Mouse (Mus musculus) embryonic facial prominence, embryonic 10.5 days (tissue): Measurements from ENCODE around the gene Tsc2. TPM values are rescaled to one million over a fixed set of nuclear protein-coding genes. Genes with fewer than 3 reads are reported as not detected.

Source experiments
- DNase-seq: peaks from one replicate; pipeline ENCODE4 v3.0.0-alpha.2; 2017; ENCODE audit warnings: low spot score
- H3K27ac ChIP-seq: fragments of 300-500 bp; sonication (generic); replicated peaks from 2 replicates; pipeline ENCODE4 v1.5.1; 2016; ENCODE audit warnings: mild to moderate bottlenecking
- H3K27me3 ChIP-seq: fragments of 300-500 bp; sonication (generic); replicated peaks from 2 replicates; pipeline ENCODE4 v1.6.1; 2016; ENCODE audit warnings: low read depth, mild to moderate bottlenecking; ENCODE audit not compliant: poor library complexity, severe bottlenecking
- H3K36me3 ChIP-seq: fragments of 300-500 bp; sonication (generic); replicated peaks from 2 replicates; pipeline ENCODE4 v1.6.1; 2016; ENCODE audit warnings: mild to moderate bottlenecking, moderate library complexity
- H3K4me1 ChIP-seq: fragments of 300-500 bp; sonication (generic); 2 replicates; pipeline ENCODE4 v1.6.1; 2016
- H3K4me3 ChIP-seq: fragments of 300-500 bp; sonication (generic); 2 replicates; pipeline ENCODE4 v1.5.1; 2016; ENCODE audit warnings: mild to moderate bottlenecking, moderate library complexity
- H3K9me3 ChIP-seq: fragments of 300-500 bp; sonication (generic); 2 replicates; pipeline ENCODE4 v1.6.1; 2016; ENCODE audit warnings: mild to moderate bottlenecking
- WGBS: fragments of 180-500 bp; shearing (Covaris S2); methylation state at CpG from one replicate; pipeline ENCODE4 v1.1.7; 2016; 5-methylcytosine and 5-hydroxymethylcytosine counted together
- polyA plus RNA-seq: library from polyadenylated mRNA; unstranded; fragments of >200 nt; fragmentation: Nextera tagmentation; extraction: Ambion mirVana; gene quantifications from 2 replicates; pipeline ENCODE4 v1.2.1, GENCODE M21; 2016

Gene Tsc2
- polyA plus RNA-seq, 1 experiment from 2014 or later: 70.4 TPM

- Histone ChIP-seq H3K27ac (no peak overlapping the region), H3K4me3 (no peak overlapping the region), H3K27me3 (no peaks in the 10 kb centered on the region), H3K36me3 (peaks cover 97% of the 10 kb centered on the region), H3K9me3 (no peaks in the 10 kb centered on the region), H3K4me1 (no peaks in the 10 kb centered on the region)
- no peak for DNase-seq
- 93% methylated on average over 3 of the region's 3 CpGs for WGBS
Measured at GRCm38 (mm10) chr17:24579532-24579931, 52.9 kb downstream of the Tsc2 start.

GRCm38 (mm10) chr17:24573811-24574210, 58.6 kb downstream of the Tsc2 start:
- no peak overlapping the region for H3K4me3 ChIP-seq
- no peaks in the 10 kb centered on the region for H3K9me3 ChIP-seq
- no peaks in the 10 kb centered on the region for H3K4me1 ChIP-seq
- H3K27ac ChIP-seq: no peak overlapping the region
- WGBS: 96% methylated on average over 9 of the region's 9 CpGs
- H3K27me3 ChIP-seq: no peaks in the 10 kb centered on the region
- peaks cover 100% of the 10 kb centered on the region for H3K36me3 ChIP-seq
- no peak for DNase-seq

DNA sequence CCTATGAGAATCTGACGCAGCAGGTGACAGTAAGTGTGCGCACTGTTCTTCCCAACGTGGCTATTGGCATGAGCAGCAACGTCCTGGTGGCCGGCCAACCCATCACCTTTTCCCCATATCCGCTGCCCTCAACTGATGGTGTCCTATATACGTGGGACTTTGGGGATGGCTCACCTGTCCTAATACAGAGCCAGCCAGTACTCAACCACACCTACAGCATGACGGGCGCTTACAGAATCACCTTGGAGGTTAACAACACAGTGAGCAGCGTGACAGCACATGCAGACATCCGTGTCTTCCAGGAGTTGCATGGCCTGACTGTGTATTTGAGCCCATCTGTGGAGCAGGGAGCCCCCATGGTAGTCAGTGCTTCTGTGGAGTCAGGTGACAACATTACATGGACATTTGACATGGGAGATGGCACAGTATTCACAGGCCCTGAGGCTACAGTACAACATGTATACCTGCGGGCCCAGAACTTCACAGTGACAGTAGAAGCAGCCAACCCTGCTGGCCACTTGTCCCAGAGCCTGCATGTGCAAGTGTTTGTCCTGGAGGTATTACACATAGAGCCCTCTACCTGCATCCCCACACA, 59.7 kb downstream of the Tsc2 start:
- no peaks in the 10 kb centered on the region for H3K4me1 ChIP-seq
- H3K27ac ChIP-seq: no peak overlapping the region
- H3K36me3 ChIP-seq: peaks cover 99% of the 10 kb centered on the region
- no peaks in the 10 kb centered on the region for H3K9me3 ChIP-seq
- no peaks in the 10 kb centered on the region for H3K27me3 ChIP-seq
- 93% methylated on average over 12 of the region's 12 CpGs for WGBS
- H3K4me3 ChIP-seq: no peak overlapping the region
- DNase-seq: no peak

GRCm38 (mm10) chr17:24569837-24570236, 62.6 kb downstream of the Tsc2 start:
- Histone ChIP-seq H3K36me3 (peaks cover 97% of the 10 kb centered on the region), H3K27ac (no peak overlapping the region), H3K9me3 (no peaks in the 10 kb centered on the region), H3K4me3 (no peak overlapping the region), H3K4me1 (no peaks in the 10 kb centered on the region), H3K27me3 (no peaks in the 10 kb centered on the region)
- DNase-seq: no peak
- 88% methylated on average over 4 of the region's 4 CpGs for WGBS

DNA sequence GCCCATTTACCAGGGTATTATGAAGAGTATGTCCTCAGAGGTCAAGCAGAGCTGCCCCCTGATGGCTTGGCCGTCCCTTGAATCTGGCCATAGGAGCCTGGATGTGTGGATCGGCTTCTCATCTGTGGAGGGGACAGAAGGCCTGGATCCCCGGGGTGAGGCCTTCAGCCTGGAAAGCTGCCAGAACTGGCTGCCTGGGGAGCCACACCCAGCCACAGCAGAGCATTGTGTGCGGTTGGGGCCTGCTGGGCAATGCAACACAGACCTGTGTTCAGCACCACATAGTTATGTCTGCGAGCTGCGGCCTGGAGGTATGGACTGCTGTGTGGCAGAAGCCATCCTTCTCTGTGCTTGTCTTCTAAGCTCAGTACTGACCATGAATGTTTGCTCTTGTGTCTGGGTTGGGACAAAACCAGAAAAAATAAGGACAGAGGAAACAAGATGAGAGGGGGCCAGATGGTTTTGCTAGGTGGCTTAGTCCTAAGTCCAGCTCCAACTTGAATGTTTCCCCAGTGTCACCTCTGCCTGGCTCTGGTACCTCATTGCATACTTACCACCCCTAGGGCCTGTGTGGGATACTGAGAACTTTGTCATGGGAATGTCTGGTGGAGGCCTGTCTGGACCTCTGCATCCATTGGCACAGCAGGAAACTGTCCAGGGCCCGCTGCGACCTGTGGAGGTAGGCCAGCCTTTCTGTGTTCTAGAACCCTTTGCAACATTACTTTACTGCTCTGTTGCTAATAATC, 65.2 kb downstream of the Tsc2 start:
- H3K4me1 ChIP-seq: no peaks in the 10 kb centered on the region
- peaks cover 81% of the 10 kb centered on the region for H3K36me3 ChIP-seq
- H3K27ac ChIP-seq: no peak overlapping the region
- WGBS: 85% methylated on average over 8 of the region's 8 CpGs
- H3K27me3 ChIP-seq: no peaks in the 10 kb centered on the region
- H3K9me3 ChIP-seq: no peaks in the 10 kb centered on the region
- no peak for DNase-seq
- H3K4me3 ChIP-seq: no peak overlapping the region

DNA sequence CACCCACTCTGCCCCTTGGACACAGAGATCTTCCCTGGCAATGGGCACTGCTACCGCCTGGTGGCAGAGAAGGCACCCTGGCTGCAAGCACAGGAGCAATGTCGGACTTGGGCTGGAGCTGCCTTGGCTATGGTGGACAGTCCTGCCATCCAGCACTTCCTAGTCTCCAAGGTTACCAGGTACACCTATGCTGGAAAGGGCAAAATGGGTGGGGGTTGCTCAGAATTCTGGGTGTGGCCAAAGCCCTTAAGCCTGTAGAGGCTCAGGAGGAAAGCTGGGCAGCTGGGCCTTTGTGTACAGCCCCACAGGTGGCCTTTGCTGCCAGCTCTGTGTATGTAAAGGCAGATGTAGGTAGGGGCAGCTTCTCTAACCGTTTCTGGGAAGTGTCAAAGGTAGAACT, 66.6 kb downstream of the Tsc2 start:
- no peak overlapping the region for H3K27ac ChIP-seq
- no peaks in the 10 kb centered on the region for H3K27me3 ChIP-seq
- no peak overlapping the region for H3K4me3 ChIP-seq
- H3K36me3 ChIP-seq: peaks cover 67% of the 10 kb centered on the region
- no peaks in the 10 kb centered on the region for H3K4me1 ChIP-seq
- 71% methylated on average over 3 of the region's 3 CpGs for WGBS
- DNase-seq: no peak
- H3K9me3 ChIP-seq: no peaks in the 10 kb centered on the region

DNA sequence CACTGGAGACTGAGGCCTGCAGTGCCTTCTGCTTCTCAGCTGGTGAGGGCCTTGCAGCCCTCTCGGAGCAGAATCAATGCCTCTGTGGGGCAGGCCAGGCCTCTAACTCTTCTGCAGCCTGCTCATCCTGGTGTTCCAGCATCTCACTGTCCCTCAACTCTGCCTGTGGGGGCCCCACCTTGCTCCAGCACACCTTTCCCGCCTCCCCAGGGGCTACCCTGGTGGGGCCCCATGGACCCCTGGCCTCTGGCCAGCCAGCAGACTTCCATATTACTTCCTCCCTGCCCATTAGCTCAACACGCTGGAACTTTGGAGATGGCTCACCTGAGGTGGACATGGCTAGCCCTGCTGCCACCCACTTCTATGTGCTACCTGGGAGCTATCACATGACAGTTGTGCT, 67.3 kb downstream of the Tsc2 start:
- 94% methylated on average over 3 of the region's 3 CpGs for WGBS
- peaks cover 60% of the 10 kb centered on the region for H3K36me3 ChIP-seq
- H3K27me3 ChIP-seq: no peaks in the 10 kb centered on the region
- no peak overlapping the region for H3K4me3 ChIP-seq
- no peak for DNase-seq
- H3K9me3 ChIP-seq: no peaks in the 10 kb centered on the region
- no peak overlapping the region for H3K27ac ChIP-seq
- H3K4me1 ChIP-seq: no peaks in the 10 kb centered on the region

- Histone ChIP-seq H3K9me3 (no peaks in the 10 kb centered on the region), H3K4me1 (peaks cover under 1% of the 10 kb centered on the region), H3K27ac (no peak overlapping the region), H3K4me3 (no peak overlapping the region), H3K36me3 (peaks cover 53% of the 10 kb centered on the region), H3K27me3 (no peaks in the 10 kb centered on the region)
- no peak for DNase-seq
- WGBS: 90% methylated on average over 4 of the region's 4 CpGs
Measured at GRCm38 (mm10) chr17:24564422-24564821, 68.0 kb downstream of the Tsc2 start.

DNA sequence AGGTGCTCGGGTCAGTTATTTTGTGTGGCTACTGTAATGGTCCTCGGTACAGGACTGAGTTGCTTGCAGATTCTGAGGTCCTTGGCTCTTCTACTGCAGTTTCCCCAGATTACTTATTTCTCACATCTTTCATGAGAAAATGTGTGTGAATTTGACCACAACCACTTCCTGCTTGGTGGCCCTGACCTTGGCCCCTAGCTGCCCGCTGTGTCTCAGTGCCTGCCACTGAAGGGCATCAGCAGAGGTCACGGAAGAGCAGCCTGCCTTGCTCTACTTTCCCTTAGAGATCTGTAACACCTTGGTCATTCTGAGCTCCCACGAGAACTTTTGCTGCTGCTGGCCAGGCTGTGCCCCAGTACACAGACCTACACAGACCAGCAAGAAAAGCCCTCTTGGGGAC, 68.8 kb downstream of the Tsc2 start:
- DNase-seq: no peak
- Histone ChIP-seq H3K36me3 (peaks cover 45% of the 10 kb centered on the region), H3K27ac (no peak overlapping the region), H3K27me3 (no peaks in the 10 kb centered on the region), H3K9me3 (no peaks in the 10 kb centered on the region), H3K4me1 (peaks cover 9% of the 10 kb centered on the region), H3K4me3 (no peak overlapping the region)
- WGBS: 85% methylated on average over 5 of the region's 5 CpGs

GRCm38 (mm10) chr17:24561592-24561991, 70.8 kb downstream of the Tsc2 start:
- H3K9me3 ChIP-seq: no peaks in the 10 kb centered on the region
- H3K27me3 ChIP-seq: no peaks in the 10 kb centered on the region
- no peak overlapping the region for H3K4me3 ChIP-seq
- peaks cover 20% of the 10 kb centered on the region for H3K4me1 ChIP-seq
- 89% methylated on average over 2 of the region's 2 CpGs for WGBS
- no peak for DNase-seq
- no peak overlapping the region for H3K27ac ChIP-seq
- peaks cover 27% of the 10 kb centered on the region for H3K36me3 ChIP-seq

- no peak overlapping the region for H3K27ac ChIP-seq
- DNase-seq: no peak
- H3K4me3 ChIP-seq: no peak overlapping the region
- no peaks in the 10 kb centered on the region for H3K9me3 ChIP-seq
- H3K36me3 ChIP-seq: peaks cover 16% of the 10 kb centered on the region
- H3K27me3 ChIP-seq: no peaks in the 10 kb centered on the region
- WGBS: 94% methylated on average over 5 of the region's 5 CpGs
- peaks cover 20% of the 10 kb centered on the region for H3K4me1 ChIP-seq
Measured at GRCm38 (mm10) chr17:24560301-24561028, 72.0 kb downstream of the Tsc2 start.

DNA sequence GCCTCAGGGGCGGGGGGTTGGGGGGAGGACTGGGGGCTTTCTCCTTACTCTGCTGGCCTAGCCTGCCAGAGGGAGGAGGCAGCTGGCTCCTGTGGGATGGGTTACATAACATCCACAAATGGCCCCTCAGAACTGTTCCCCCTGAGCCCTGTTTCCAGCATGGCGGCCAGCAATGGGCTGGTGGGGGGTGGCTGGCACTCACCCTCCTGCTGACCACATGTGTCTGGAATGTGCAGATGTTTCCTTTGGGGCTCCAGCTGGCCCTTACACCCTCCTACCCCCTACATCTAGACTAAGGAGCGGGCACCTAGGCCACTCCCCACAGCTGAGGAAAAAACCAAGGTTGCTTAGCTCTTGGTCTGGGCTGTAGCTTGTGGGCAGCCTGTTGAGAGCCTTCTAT, 73.3 kb downstream of the Tsc2 start:
- Histone ChIP-seq H3K9me3 (no peaks in the 10 kb centered on the region), H3K36me3 (peaks cover 3% of the 10 kb centered on the region; the same call in 1 of the 2 replicates), H3K27ac (peak overlapping the region; percentile 73), H3K27me3 (no peaks in the 10 kb centered on the region), H3K4me3 (0 out of 2 replicates have a peak overlapping the region, but pooled peaks have one; percentile 5), H3K4me1 (peaks cover 20% of the 10 kb centered on the region)
- WGBS: 59% methylated on average over 3 of the region's 3 CpGs
- DNase-seq: peak; percentile 18
